Mouse (Mus musculus): Measurements from ENCODE around the gene H3f3a. TPM values are rescaled to one million over a fixed set of nuclear protein-coding genes. Genes with fewer than 3 reads are reported as not detected.
A peak's percentile ranks its signal among the peaks of the same experiment; 100 is the strongest.

The H3f3a gene
- total and polyA plus RNA-seq, 3 experiments, result 258 to 430 (median 405) TPM

GRCm38 (mm10) chr1:180771722-180772121, 42.0 kb downstream of the H3f3a start:
- intact Hi-C loops (cut with DNase I), result no loop called here
- H3K9ac ChIP-seq (ENCODE audit: low read depth, low read length), result no peak overlapping the region

DNA sequence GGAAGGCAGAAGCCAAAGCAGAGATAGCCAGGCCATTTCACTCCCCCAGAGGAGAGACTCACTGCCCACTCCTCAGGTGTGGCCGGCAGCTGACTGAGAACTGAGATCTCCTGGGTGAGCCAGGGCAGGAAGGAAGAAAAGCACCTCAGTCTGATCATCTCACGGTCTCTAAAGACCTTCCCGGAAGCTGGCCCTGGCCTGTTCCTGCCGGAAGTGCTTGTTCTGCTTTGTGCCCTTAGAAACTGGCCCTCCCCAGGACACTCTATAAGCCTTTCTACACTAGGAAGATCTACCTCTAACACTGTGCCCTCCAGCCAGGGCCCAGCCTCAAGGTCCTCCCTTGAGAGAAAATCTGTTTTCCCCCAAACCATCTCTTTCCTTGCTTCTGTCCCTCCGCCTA, 42.4 kb downstream of the H3f3a start:
- DNase-seq, result peak in 1 of 2 experiments; percentile 39
- intact Hi-C loops (cut with DNase I), result no loop called here
- Histone ChIP-seq H3K27ac (no peak overlapping the region), H3K79me2 (replicated peaks; ENCODE audit: control insufficient read depth, insufficient read depth, low read length) (no peaks in the 10 kb centered on the region), H3K4me3 (no peak overlapping the region), H3K4me1 (ENCODE audit: control insufficient read depth, insufficient read depth, low read length) (no peaks in the 10 kb centered on the region; the same call in 1 of the 2 replicates), H3K27me3 (ENCODE audit: control insufficient read depth, insufficient read depth, low read length) (no peaks in the 10 kb centered on the region), H3K9ac (ENCODE audit: low read depth, low read length) (no peak overlapping the region), H3K36me3 (ENCODE audit: control insufficient read depth, insufficient read depth, low read length) (no peaks in the 10 kb centered on the region)
- 52% methylated on average over 5 of the region's 5 CpGs for WGBS
- TF ChIP-seq EP300 (IDR thresholded peaks at IDR 0.05; ENCODE audit: insufficient read depth, low read depth, low read length) (no peak), CTCF (IDR thresholded peaks at IDR 0.05) (no peak), POLR2A (IDR thresholded peaks at IDR 0.05; ENCODE audit: insufficient read depth, low read depth, low read length) (no peak)

More at GRCm38 (mm10) chr1:180771722-180772121, 42.0 kb downstream of the H3f3a start:
- WGBS, result 44% methylated on average over 4 of the region's 4 CpGs
- no peak for TF ChIP-seq EP300 (IDR thresholded peaks at IDR 0.05; ENCODE audit: insufficient read depth, low read depth, low read length)
- TF ChIP-seq POLR2A (IDR thresholded peaks at IDR 0.05; ENCODE audit: insufficient read depth, low read depth, low read length), result no peak
- no peak for TF ChIP-seq CTCF (IDR thresholded peaks at IDR 0.05)
- H3K4me1 ChIP-seq (ENCODE audit: control insufficient read depth, insufficient read depth, low read length), result no peaks in the 10 kb centered on the region; the same call in 1 of the 2 replicates
- H3K27me3 ChIP-seq (ENCODE audit: control insufficient read depth, insufficient read depth, low read length), result no peaks in the 10 kb centered on the region
- no peak overlapping the region for H3K4me3 ChIP-seq
- H3K27ac ChIP-seq, result no peak overlapping the region
- H3K36me3 ChIP-seq (ENCODE audit: control insufficient read depth, insufficient read depth, low read length), result no peaks in the 10 kb centered on the region
- H3K79me2 ChIP-seq (replicated peaks; ENCODE audit: control insufficient read depth, insufficient read depth, low read length), result no peaks in the 10 kb centered on the region
- DNase-seq, result no peak

DNA sequence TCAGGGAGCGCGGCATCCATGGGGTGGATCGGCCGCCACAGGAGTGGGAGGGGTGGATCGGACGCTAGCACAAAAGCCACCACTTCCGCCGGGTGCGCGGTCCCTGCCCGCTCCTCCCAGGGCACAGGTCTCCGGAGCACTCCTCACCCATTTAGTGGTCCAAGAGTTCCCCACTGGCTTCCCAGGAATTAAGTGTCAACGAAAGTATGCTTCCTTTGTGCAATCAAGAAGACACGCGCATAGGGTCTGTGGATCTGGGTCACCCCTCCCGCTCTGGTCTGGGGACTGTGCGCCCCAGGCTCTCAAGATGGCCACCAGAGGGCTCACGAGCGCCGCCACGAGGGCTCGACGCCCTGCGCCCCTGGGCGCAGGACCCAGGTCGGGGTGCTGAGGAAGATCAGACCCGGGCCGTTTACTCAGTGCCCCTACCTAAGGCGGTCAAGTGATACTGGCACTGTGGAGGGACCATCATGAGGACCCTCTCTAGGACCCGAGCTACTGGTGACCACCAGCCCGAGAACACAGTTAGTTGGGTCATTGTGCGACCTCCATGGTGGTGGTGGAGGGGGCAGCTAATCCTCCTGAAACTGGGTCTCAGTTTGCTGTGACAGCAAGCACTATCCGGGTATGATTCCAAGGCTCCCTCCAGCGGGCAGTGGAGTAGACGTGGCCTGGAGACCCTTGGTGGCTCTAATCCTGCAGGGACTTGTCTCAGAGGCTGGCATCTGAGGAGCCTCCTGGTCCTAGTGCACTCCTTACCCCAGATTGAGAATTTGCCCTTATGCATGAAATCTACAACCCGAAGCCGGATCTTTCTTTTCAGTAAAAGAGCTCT, 45.2 kb downstream of the H3f3a start:
- Histone ChIP-seq H3K4me1 (ENCODE audit: control insufficient read depth, insufficient read depth, low read length) (no peaks in the 10 kb centered on the region; the same call in 1 of the 2 replicates), H3K36me3 (ENCODE audit: control insufficient read depth, insufficient read depth, low read length) (no peaks in the 10 kb centered on the region), H3K4me3 (peak overlapping the region; percentile 54), H3K27me3 (ENCODE audit: control insufficient read depth, insufficient read depth, low read length) (no peaks in the 10 kb centered on the region), H3K27ac (peak overlapping the region; percentile 68), H3K79me2 (replicated peaks; ENCODE audit: control insufficient read depth, insufficient read depth, low read length) (no peaks in the 10 kb centered on the region), H3K9ac (ENCODE audit: low read depth, low read length) (peak overlapping the region; percentile 78)
- TF ChIP-seq CTCF (IDR thresholded peaks at IDR 0.05) (peak; percentile 94), POLR2A (IDR thresholded peaks at IDR 0.05; ENCODE audit: insufficient read depth, low read depth, low read length) (peak; percentile 63), EP300 (IDR thresholded peaks at IDR 0.05; ENCODE audit: insufficient read depth, low read depth, low read length) (0 out of 2 replicates have a peak, but pooled peaks have one; percentile 8)
- intact Hi-C loops (cut with DNase I), result loop anchor here (1.0 kb wide), 1 partner anchor 43 kb away; no protein-coding TSS in a partner anchor
- DNase-seq, result peak; percentile 87 to 88
- WGBS, result 4% methylated on average over 37 of the region's 37 CpGs

- H3K36me3 ChIP-seq (ENCODE audit: control insufficient read depth, insufficient read depth, low read length), result no peaks in the 10 kb centered on the region
- H3K79me2 ChIP-seq (replicated peaks; ENCODE audit: control insufficient read depth, insufficient read depth, low read length), result no peaks in the 10 kb centered on the region
- WGBS, result 26% methylated on average over 10 of the region's 10 CpGs
- no peak for TF ChIP-seq EP300 (IDR thresholded peaks at IDR 0.05; ENCODE audit: insufficient read depth, low read depth, low read length)
- no peak for TF ChIP-seq CTCF (IDR thresholded peaks at IDR 0.05)
- TF ChIP-seq POLR2A (IDR thresholded peaks at IDR 0.05; ENCODE audit: insufficient read depth, low read depth, low read length), result no peak
- DNase-seq, result no peak
- no peaks in the 10 kb centered on the region for H3K27me3 ChIP-seq (ENCODE audit: control insufficient read depth, insufficient read depth, low read length)
- intact Hi-C loops (cut with DNase I), result loop anchor here (1.0 kb wide), 1 partner anchor 44 kb away; no protein-coding TSS in a partner anchor
- H3K9ac ChIP-seq (ENCODE audit: low read depth, low read length), result peak overlapping the region; percentile 78
- no peaks in the 10 kb centered on the region; the same call in 1 of the 2 replicates for H3K4me1 ChIP-seq (ENCODE audit: control insufficient read depth, insufficient read depth, low read length)
- H3K4me3 ChIP-seq, result peak overlapping the region; percentile 54
- H3K27ac ChIP-seq, result peak overlapping the region; percentile 68
These were observed 46.0 kb downstream of the H3f3a start for GRCm38 (mm10) chr1:180767541-180768333.

DNA sequence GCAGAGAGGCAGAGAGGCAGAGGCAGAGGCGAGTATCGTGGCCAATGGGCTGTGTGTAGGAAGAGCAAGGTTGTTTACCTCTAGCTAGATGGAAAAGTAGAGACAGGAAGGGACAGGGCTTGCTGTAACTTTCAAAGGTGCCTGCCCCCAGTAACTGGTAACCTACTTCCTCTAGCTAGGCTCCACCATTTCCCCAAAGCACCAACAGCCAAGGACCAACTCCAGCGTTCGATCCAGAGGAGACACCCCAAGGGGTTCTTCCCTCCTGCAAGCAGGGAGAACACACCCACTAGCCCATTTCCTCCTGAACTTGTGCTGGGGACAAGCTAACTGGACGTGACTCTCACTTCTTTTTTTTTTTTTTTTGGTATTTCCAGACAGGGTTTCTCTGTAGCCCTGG, 47.2 kb downstream of the H3f3a start:
- 41% methylated on average over 5 of the region's 5 CpGs for WGBS
- H3K79me2 ChIP-seq (replicated peaks; ENCODE audit: control insufficient read depth, insufficient read depth, low read length), result no peaks in the 10 kb centered on the region
- H3K36me3 ChIP-seq (ENCODE audit: control insufficient read depth, insufficient read depth, low read length), result no peaks in the 10 kb centered on the region
- no peak overlapping the region for H3K9ac ChIP-seq (ENCODE audit: low read depth, low read length)
- intact Hi-C loops (cut with DNase I), result no loop called here
- no peak overlapping the region for H3K4me3 ChIP-seq
- no peak for TF ChIP-seq POLR2A (IDR thresholded peaks at IDR 0.05; ENCODE audit: insufficient read depth, low read depth, low read length)
- TF ChIP-seq EP300 (IDR thresholded peaks at IDR 0.05; ENCODE audit: insufficient read depth, low read depth, low read length), result no peak
- TF ChIP-seq CTCF (IDR thresholded peaks at IDR 0.05), result no peak
- peak in 1 of 2 experiments; percentile 44 for DNase-seq
- no peak overlapping the region for H3K27ac ChIP-seq
- no peaks in the 10 kb centered on the region for H3K27me3 ChIP-seq (ENCODE audit: control insufficient read depth, insufficient read depth, low read length)
- no peaks in the 10 kb centered on the region; the same call in 1 of the 2 replicates for H3K4me1 ChIP-seq (ENCODE audit: control insufficient read depth, insufficient read depth, low read length)
